In genomic region chr6:83038496-83039012, GRCm38 (mm10) we compare ENCODE assay signal across 8 mouse cellular contexts. TPM values are rescaled to one million over a fixed set of nuclear protein-coding genes. Genes with fewer than 3 reads are reported as not detected.
A peak's percentile ranks its signal among the peaks of the same experiment; 100 is the strongest.
DNase-seq lines count a peak whose midpoint lies in the region; ATAC-seq and TF ChIP-seq lines count a peak whose summit lies in the region.

No protein-coding gene starts in this region.

- WGBS in hindbrain, postnatal 0 days = 7% methylated on average over 24 of the region's 24 CpGs

- H3K9me3 ChIP-seq in hindbrain, postnatal 0 days (ENCODE audit: low read length) = no peaks in the 10 kb centered on the region

- peak; percentile 84 for ATAC-seq in common myeloid progenitor, adult 5-6 weeks (replicated peaks; ENCODE audit: low read depth, poor library complexity, severe bottlenecking)
- peak; percentile 74 for ATAC-seq in hindbrain, postnatal 0 days

- peak overlapping the region; percentile 21 for H3K4me3 ChIP-seq in hindbrain, postnatal 0 days (ENCODE audit: low read length)

- peaks cover 6% of the 10 kb centered on the region; the same call in 1 of the 2 replicates for H3K27me3 ChIP-seq in hindbrain, postnatal 0 days (ENCODE audit: insufficient read depth, low read length)

- H3K9ac ChIP-seq in hindbrain, postnatal 0 days (replicated peaks; ENCODE audit: low read length) = peak overlapping the region; percentile 24; the same call in 1 of the 2 replicates

- peak overlapping the region; percentile 53 for H3K4me2 ChIP-seq in hindbrain, postnatal 0 days (ENCODE audit: low read depth, low read length)

- H3K4me1 ChIP-seq in hindbrain, postnatal 0 days (ENCODE audit: insufficient read depth, low read length) = peaks cover 7% of the 10 kb centered on the region; the same call in 1 of the 2 replicates

- TF ChIP-seq CTCF in hindbrain, postnatal 0 days (IDR thresholded peaks at IDR 0.05; ENCODE audit: low read depth) = no peak

- DNase-seq in ZHBTc4 (ENCODE audit: low read depth, low spot score) = peak; percentile 96
- peak; percentile 88 to 89 for DNase-seq in gastrocnemius, adult 8-10 months (ENCODE audit: low spot score in 2 of 2)
- peak; percentile 87 for DNase-seq in hindbrain, postnatal 0 days (ENCODE audit: low spot score)
- DNase-seq in left cerebral cortex, adult 11 months (ENCODE audit: low spot score) = peak; percentile 77
- DNase-seq in lung, postnatal 25 days (ENCODE audit: low spot score) = peak; percentile 95
- peak; percentile 52 for DNase-seq in retina, adult 2 months (ENCODE audit: low read depth, low spot score)
- DNase-seq in thymus, postnatal 25 days = peak; percentile 94

- no peaks in the 10 kb centered on the region for H3K36me3 ChIP-seq in hindbrain, postnatal 0 days (ENCODE audit: insufficient read depth, low read length)

- H3K27ac ChIP-seq in hindbrain, postnatal 0 days = no peak overlapping the region

RNA-seq across cellular contexts. Expression of gene Loxl3, which starts 4.6 kb away (rescaled TPM):
- total RNA-seq in common myeloid progenitor, adult 5-6 weeks (2017) = 1.4 and 2.1 TPM in 2 replicates
- 1 to 10 TPM in 3 of 4 experiments, under 1 TPM in 1; 0.97 to 1.5 (median 1.3) TPM for total RNA-seq in gastrocnemius, adult 8-10 months (2022)
- 4.6 and 6.1 TPM in 2 replicates for total RNA-seq in hindbrain, postnatal 0 days (2014; rRNA removed)
- 5.4 and 5.6 TPM in 2 replicates for polyA plus RNA-seq in hindbrain, postnatal 0 days (2015; fragmentation: Nextera tagmentation; extraction: Ambion mirVana)

RNA-seq across cellular contexts. Expression of gene Dok1, which starts 5.3 kb away (rescaled TPM):
- total RNA-seq in common myeloid progenitor, adult 5-6 weeks (2017) = 13.2 and 15.2 TPM in 2 replicates
- total RNA-seq in gastrocnemius, adult 8-10 months (2022) = 1 to 10 TPM in 3 of 4 experiments, under 1 TPM in 1; 0.56 to 1.2 (median 1.1) TPM
- total RNA-seq in hindbrain, postnatal 0 days (2014; rRNA removed) = 4.3 and 15.4 TPM in 2 replicates
- polyA plus RNA-seq in hindbrain, postnatal 0 days (2015; fragmentation: Nextera tagmentation; extraction: Ambion mirVana) = 1.8 and 2.5 TPM in 2 replicates

RNA-seq across cellular contexts. Expression of gene Aup1, which starts 15.8 kb away (rescaled TPM):
- total RNA-seq in common myeloid progenitor, adult 5-6 weeks (2017) = 100 and 115 TPM in 2 replicates
- total RNA-seq in gastrocnemius, adult 8-10 months (2022) = 100 to 1,000 TPM in 2 of 4 experiments, 10 to 100 TPM in 2; 91.1 to 109 (median 102) TPM
- total RNA-seq in hindbrain, postnatal 0 days (2014; rRNA removed) = 185 and 219 TPM in 2 replicates
- polyA plus RNA-seq in hindbrain, postnatal 0 days (2015; fragmentation: Nextera tagmentation; extraction: Ambion mirVana) = 136 and 148 TPM in 2 replicates

RNA-seq across cellular contexts. Expression of gene Htra2, which starts 16.5 kb away (rescaled TPM):
- 46.3 and 65.5 TPM in 2 replicates for total RNA-seq in common myeloid progenitor, adult 5-6 weeks (2017)
- total RNA-seq in gastrocnemius, adult 8-10 months (2022) = 10 to 100 TPM; 16.6 to 16.9 (median 16.7) TPM
- total RNA-seq in hindbrain, postnatal 0 days (2014; rRNA removed) = 48.4 and 54.2 TPM in 2 replicates
- 82.9 and 88.2 TPM in 2 replicates for polyA plus RNA-seq in hindbrain, postnatal 0 days (2015; fragmentation: Nextera tagmentation; extraction: Ambion mirVana)

RNA-seq across cellular contexts. Expression of gene Dqx1, which starts 19.1 kb away (rescaled TPM):
- total RNA-seq in common myeloid progenitor, adult 5-6 weeks (2017) = 0.78 TPM in 1 of 2 replicates, not detected in the other
- total RNA-seq in gastrocnemius, adult 8-10 months (2022) = under 1 TPM; 0.24 to 0.52 (median 0.33) TPM
- 0.50 TPM in 1 of 2 replicates, not detected in the other for total RNA-seq in hindbrain, postnatal 0 days (2014; rRNA removed)
- 0.36 and 0.42 TPM in 2 replicates for polyA plus RNA-seq in hindbrain, postnatal 0 days (2015; fragmentation: Nextera tagmentation; extraction: Ambion mirVana)
